Mouse (Mus musculus) CD4-positive, CD25-positive, alpha-beta regulatory T cell, adult 2 months (primary cell): ENCODE data around the gene Acot7.

ENCODE experiments used
- DNase-seq: peaks from one replicate; pipeline ENCODE4 v3.0.0-alpha.2; 2012; ENCODE audit warnings: low read depth, low spot score

The Acot7 gene

DNA sequence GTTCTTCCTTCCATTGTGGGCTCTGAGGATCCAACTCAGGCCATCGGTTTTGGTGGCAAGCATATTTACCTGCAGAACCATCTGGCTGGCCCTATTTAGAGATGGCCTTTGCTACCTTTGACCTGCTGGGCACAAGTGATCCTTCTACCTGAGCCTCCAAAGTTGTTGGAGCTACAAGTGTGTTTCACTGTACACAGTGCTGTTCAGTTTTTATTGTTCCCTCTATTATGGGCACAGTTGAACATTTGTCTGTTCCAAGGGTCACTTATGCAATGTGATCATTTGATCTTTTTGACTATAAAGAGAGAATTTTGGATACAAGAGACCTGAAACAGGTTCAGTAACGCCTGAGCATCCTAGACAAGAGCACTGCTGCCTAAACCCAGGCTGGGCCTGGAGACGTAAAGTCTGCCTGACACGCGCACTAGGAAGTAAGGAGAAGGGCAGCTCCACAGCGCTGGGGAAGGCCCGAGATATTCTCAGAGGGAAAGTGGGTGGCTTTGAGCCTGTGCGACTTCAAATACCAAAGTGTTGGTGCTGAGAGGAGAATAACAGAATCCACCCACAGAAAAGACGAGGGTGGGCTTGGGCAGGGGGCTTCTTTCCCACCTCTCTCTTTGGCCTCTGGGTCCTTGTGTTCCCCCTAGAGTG lies 65.4 kb downstream of the Acot7 start:
- no peak for DNase-seq

DNA sequence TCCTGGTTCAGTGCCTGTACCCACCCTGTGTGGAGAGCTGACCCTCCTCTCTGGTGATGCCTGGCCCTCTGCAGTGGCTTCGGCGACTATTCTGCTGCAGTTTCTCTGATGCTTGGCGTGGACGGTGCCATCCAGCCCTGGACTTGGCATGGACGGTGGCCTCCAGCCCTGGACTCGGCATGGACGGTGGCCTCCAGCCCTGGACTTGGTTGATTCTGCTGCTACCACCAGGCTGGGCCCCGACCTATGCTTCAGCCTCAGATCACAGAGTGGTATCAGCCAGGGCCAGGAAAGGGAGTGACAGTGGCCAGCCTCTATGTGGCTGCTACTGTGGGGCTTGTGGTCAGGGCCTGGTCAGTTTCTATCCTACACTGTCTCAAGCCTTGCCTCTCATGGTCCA lies 66.0 kb downstream of the Acot7 start:
- no peak for DNase-seq

DNA sequence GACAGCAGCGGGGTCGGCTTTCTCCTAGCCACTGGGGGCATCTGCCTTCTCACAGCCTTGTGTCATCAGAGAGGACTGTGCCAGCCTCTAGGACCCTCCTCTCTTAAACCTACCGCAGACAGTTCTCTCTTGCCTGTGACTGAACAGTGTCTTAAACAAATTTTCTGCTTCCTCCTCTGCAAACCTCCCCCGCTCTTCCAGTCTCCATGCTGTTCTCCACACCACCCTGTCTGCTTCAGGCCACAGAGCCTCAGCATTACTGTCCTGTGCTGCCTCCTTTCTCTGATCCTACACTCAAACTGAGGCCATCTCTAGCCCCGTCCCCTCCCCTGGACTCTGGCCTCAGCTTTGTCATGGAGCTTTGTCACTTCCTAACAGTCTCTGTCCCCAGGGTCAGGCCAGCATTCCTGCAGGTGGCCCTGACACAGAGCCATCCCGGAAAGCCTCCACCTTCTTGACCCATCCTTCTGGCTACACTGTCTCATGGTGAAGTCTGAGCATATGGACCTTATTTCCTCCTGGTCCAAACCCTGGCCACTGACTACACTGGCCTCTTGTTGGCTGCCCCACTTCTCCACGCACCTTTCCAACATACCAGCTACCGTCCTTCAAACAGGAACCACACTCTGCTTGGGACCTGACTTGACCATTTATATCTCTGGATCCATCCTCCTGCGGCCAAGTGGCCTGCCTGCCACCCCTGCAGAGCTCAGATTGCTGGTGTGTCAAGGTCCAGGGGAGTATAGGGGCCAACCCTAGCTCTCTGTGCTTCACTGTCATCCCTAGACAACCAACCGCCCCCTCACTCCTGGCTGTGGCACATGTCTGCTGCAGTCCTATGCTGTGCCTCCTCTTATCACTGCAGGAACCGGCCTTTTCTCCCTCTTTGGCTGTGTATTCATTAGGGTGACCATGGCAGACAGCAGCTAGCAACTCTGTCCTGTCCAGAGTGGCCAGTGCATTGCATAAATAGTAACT lies 66.9 kb downstream of the Acot7 start:
- no peak for DNase-seq

DNA sequence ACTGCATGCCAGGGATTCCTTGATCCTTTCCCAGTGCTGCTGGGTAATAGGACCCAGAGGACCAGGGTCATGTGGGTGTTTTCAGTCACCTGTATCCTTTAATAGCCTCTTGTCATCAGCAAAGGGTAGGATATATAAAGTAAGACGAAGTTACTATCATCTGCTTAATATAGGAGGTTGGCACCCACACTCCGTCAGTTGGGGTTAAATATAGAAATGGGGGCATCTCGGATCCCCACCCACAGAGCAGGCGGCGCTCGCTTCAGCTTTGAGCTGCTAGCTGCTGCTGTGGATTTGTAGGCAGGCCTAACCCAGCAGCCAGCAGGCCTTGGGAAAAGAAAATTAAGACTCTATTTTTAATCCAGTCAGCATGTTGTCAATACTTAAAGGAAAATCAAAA lies 68.1 kb downstream of the Acot7 start:
- no peak for DNase-seq

DNA sequence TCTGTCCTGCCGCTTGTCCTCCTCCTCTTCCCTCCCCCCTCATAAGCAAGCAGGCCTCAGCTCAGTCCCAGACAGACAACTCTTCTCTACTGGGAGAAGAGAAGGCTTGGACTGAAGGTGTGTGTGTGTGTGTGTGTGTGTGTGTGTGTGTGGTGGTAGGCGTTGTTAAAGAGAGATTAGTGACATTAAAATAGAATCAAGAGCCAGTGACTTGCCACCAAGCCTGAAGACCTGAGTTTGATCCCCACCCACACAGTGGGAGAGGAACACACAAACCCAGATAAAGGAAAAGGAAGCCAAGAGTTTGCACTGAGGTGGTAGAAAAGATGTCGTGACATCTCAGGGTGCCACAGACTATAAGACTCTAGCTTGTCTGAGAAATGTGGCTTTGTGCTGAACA lies 69.3 kb downstream of the Acot7 start:
- no peak for DNase-seq

- DNase-seq: no peak
Measured at GRCm38 (mm10) chr4:152250615-152251014, 72.7 kb downstream of the Acot7 start.

DNA sequence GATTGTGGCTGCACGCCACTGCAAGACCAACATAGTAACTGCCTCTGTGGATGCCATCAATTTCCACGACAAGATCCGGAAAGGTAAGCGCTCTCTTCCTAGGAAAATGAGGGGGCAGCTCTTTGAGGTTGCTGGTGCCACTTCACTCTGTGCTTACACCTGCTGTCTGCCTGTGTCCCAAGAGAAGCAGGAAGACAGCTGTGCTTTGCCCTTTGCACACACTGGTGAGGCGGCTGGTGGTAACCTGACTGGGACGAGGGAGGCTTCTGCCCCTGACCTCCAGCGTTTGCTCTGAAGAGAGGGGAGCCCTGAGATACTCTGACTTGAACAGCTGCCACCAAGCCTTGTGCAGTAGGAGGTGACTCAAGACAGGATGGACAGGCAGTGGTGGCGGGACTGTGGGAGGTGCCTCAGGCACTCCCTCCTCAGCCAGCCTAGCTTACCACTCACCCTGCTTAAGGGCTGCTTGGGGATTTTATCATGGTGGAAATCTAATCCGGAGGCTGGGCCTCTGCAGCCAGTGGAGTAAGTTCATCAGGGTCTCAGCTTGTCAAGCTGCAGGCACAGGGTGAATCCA lies 75.3 kb downstream of the Acot7 start:
- DNase-seq: no peak

- no peak for DNase-seq
Measured at GRCm38 (mm10) chr4:152257070-152257469, 79.1 kb downstream of the Acot7 start.

DNA sequence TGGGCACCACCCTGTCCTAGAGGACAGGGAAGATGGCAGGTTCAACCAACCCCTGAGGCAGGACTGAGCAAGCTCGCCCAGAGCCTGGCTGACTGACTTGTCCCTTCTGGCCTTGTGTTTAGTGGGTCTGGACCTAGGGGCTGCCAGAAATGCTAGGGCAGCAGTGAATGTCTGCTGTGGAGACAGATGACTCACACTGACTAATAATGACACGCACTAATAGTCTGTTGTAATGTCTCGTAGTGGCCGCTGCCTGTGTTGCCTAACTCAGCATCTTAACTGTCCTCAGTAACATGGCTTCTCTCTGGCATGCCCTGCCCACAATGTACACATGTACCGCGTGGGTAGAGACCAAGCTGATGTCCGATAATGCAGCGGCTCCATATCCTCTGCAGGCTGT lies 82.5 kb downstream of the Acot7 start:
- DNase-seq: no peak

- no peak for DNase-seq
Measured at GRCm38 (mm10) chr4:152262187-152262586, 84.3 kb downstream of the Acot7 start.

GRCm38 (mm10) chr4:152263089-152263488 lies 85.2 kb downstream of the Acot7 start:
- DNase-seq: no peak

DNA sequence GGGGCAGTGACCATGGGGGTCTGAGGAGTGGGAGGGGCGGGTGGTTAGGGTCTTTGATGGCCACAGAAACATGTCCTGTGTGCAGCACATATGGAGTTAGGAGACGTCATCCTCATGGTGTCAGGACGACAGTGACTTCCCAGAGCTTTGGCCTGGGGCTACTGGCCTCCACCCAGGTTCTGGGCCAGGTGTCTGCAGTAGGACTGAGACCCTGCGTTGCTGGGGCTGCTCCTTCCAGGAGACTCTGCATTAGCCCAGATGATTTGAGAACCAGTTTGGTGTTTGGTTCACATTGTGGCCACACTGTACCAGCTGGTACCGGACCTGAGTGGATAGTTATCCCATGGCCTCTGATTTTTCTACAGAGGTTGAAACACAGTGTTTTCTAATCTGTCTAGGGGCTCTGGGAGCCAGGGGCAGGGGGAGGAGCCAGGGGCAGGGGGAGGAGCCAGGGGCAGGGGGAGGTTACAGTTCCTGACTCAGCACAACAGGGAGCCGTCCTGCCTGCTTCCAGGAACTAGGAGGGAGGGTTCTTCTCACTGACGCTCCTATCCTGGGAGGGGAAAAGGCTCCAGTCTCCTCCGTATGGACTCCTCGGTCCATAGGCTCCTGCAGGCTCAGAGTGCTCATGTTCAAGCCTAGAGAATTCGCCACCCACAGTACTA lies 85.7 kb downstream of the Acot7 start:
- no peak for DNase-seq

GRCm38 (mm10) chr4:152264177-152264530 lies 86.2 kb downstream of the Acot7 start:
- DNase-seq: no peak

GRCm38 (mm10) chr4:152264867-152265568 lies 87.1 kb downstream of the Acot7 start:
- no peak for DNase-seq

GRCm38 (mm10) chr4:152265791-152266190 lies 87.9 kb downstream of the Acot7 start:
- DNase-seq: no peak

DNA sequence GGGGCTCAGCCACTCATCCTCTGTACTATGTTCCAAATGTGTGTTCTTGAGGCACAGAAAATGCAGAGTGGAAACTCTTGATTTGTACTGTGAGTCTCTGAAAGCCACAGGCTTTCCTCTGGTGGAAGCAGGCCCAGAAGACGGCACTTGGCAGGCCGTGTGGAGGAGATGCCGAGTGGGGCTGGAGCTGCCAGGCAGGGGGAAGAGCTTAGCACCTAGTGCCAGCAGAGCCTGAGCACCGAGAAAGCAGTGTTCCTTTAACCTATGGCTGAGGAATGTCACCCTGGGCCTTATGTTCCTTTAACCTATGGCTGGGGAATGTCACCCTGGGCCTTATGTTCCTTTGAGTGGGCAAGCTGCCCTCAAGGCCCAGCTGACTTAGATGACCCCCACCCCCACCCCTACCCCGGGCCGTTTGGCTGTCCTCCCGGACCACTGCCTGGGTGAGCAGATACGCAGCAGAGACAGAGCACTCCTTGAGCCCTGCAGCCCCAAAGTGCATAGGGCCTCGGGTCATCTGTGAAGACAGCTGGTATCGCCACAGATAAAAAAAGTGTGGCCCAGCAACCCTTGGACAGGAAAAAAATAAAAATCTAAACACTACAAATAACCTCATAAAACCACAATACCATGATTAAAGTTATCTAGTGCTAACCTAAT lies 88.4 kb downstream of the Acot7 start:
- DNase-seq: no peak

GRCm38 (mm10) chr4:152267748-152268369 lies 89.9 kb downstream of the Acot7 start:
- no peak for DNase-seq

DNA sequence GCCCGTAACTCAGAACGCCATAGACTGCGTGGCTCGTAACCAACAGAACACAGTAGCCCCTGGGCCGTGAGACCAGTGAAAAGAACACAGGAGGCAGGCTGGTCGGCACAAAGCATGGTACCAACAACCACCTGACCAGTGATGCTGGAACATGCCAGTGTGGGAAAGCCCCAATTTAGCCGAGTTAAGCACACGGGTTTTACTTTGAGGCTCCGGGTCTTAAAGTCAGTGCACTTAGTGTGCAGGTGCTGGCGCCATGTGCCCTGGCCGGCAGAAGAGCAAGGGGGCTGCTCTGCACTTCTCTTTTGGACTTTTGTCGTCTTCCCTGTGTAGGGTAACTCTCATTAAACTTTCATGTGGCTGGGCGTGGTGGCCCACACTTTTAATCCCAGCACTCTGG lies 92.0 kb downstream of the Acot7 start:
- no peak for DNase-seq

GRCm38 (mm10) chr4:152270599-152270998 lies 92.7 kb downstream of the Acot7 start:
- DNase-seq: no peak

GRCm38 (mm10) chr4:152271334-152271733 lies 93.4 kb downstream of the Acot7 start:
- no peak for DNase-seq

GRCm38 (mm10) chr4:152272006-152272405 lies 94.1 kb downstream of the Acot7 start:
- no peak for DNase-seq
